Mouse (Mus musculus): Measurements from ENCODE around the gene Gm13285. TPM values are rescaled to one million over a fixed set of nuclear protein-coding genes. Genes with fewer than 3 reads are reported as not detected.
"Not testable (repeated sequence)": the region's sequence is repeated elsewhere in the genome, so short reads cannot be mapped to it uniquely, and the experiment has no call there.

Gm13285 gene
- total and polyA plus RNA-seq, 3 experiments = not detected

DNA sequence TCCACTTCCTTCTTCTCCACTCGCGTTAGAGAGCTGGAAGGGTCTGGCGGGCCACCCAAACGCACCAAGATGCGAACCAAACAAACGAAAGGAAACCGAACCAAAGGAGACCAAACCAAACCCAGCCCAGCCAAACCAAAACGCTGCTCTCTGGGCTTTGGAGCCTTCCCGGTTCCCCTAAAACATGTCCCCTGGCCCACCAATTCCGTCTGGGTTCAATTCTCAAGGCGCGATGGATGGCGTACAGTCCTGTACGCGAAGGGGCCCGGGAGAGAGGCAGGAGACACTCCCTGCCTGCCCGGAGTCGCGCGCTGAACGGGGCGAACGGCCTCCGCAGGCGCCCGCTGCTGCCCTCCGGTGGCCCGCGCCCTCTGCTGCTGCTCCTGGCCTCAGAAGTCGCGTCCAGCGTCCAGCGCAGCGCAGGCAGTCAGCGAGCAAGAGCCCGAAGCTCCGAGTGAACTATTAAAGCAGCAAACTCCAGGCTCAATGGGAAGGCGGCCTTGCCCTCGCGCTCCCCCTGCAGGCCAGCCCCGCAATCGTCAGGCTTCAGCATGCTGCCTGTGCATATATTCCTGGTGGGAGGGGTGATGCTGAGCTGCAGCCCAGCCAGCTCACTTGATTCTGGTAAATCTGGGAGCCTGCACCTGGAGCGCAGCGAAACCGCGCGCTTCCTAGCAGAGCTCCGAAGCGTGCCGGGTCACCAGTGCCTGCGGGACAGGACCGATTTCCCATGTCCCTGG, 5.4 kb upstream of the Gm13285 start, which contains the start of gene Gm13275:
Gm13275 (plus strand) TSS at position 552 of the 740 bp plus-strand sequence.
- peak; percentile 77 for DNase-seq

DNA sequence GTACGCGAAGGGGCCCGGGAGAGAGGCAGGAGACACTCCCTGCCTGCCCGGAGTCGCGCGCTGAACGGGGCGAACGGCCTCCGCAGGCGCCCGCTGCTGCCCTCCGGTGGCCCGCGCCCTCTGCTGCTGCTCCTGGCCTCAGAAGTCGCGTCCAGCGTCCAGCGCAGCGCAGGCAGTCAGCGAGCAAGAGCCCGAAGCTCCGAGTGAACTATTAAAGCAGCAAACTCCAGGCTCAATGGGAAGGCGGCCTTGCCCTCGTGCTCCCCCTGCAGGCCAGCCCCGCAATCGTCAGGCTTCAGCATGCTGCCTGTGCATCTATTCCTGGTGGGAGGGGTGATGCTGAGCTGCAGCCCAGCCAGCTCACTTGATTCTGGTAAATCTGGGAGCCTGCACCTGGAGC, 2.4 kb upstream of the Gm13285 start, which contains the start of gene Gm13279:
Gm13279 (plus strand) TSS at position 301 of the 400 bp plus-strand sequence.
- not testable (repeated sequence) for DNase-seq

DNA sequence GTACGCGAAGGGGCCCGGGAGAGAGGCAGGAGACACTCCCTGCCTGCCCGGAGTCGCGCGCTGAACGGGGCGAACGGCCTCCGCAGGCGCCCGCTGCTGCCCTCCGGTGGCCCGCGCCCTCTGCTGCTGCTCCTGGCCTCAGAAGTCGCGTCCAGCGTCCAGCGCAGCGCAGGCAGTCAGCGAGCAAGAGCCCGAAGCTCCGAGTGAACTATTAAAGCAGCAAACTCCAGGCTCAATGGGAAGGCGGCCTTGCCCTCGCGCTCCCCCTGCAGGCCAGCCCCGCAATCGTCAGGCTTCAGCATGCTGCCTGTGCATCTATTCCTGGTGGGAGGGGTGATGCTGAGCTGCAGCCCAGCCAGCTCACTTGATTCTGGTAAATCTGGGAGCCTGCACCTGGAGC, 3.5 kb downstream of the Gm13285 start, which contains the start of gene Gm13287:
Gm13287 (plus strand) TSS at position 301 of the 400 bp plus-strand sequence.
- DNase-seq = not testable (repeated sequence)

DNA sequence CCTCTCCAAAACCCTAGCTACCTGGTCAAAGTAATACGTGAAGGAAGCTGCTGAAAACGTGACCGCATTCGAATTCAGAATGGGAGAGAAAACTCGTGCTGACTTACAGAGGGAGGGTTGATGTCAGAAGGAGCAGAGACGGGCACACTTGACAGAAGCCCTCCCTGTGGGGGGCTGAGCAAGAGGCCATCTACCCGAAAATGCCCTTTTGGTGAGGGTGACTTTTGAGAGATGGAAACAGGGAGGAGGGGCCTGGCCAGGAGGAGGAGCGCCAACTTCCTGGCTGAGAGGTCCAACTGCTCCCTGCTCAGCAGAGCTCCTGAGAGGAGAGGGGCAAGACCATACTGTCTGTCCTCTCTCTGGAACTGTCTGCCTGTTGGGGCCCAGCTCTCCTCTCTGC, 5.8 kb downstream of the Gm13285 start, which contains the start of gene Gm13288:
Gm13288 (plus strand) TSS at position 301 of the 400 bp plus-strand sequence.
- not testable (repeated sequence) for DNase-seq

DNA sequence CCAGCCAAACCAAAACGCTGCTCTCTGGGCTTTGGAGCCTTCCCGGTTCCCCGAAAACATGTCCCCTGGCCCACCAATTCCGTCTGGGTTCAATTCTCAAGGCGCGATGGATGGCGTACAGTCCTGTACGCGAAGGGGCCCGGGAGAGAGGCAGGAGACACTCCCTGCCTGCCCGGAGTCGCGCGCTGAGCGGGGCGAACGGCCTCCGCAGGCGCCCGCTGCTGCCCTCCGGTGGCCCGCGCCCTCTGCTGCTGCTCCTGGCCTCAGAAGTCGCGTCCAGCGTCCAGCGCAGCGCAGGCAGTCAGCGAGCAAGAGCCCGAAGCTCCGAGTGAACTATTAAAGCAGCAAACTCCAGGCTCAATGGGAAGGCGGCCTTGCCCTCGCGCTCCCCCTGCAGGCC, 6.3 kb downstream of the Gm13285 start:
- DNase-seq = peak; percentile 65

DNA sequence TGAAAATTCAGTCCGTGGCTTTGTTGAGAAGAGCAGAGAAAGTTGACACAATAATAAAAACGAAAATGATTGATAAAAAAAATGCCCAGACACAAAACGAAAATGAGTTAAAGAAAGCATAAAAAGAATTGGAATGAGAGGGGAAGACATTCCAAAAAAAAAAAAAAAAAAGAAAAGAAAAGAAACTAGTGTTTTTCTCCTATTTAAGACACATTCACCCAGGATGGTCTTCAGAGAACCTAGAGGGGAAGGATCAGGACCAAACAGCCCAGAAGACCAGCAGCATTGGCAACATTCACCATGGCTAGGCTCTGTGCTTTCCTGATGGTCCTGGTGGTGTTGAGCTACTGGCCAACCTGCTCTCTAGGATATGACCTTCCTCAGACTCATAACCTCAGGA, 16.5 kb downstream of the Gm13285 start, which contains the start of gene Ifna7:
Ifna7 (plus strand) TSS at position 301 of the 400 bp plus-strand sequence.
- DNase-seq = no peak

DNA sequence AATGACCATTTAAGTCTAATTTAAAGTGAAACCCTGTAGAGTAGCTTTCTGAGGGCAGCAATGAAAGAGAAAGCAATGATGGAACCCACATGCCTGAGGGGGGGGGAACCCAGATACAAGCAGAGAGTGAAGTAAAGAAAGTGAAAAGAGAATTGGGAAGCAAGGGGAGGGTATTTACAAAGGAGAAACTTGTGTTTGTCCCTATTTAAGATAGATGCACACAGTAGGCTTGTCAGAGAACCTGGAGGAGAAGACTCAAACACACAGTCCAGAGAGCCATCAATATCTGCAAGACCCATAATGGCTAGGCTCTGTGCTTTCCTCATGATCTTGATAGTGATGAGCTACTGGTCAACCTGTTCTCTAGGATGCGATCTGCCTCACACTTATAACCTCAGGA, 20.2 kb downstream of the Gm13285 start, which contains the start of gene Ifna11:
Ifna11 (plus strand) TSS at position 301 of the 400 bp plus-strand sequence.
- no peak for DNase-seq

DNA sequence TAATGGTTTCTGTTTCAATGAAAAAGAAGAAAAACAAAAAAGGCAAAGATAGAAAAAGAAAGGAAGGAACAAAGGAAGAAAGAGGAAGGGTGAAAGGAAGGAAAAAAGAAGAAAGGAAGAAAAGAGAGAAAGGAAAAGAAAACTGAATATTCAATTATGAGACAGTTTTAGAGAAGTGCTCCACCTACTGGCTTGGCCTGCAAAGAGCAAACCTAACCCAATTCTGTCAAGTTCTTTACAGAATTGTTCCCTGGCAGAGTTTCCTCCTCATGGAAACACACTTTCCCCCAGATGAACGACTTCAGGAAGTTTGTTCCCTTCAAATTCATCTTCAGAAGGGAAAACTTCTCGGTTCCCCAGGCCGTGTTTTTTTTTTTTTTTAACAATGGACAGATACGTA, 23.5 kb downstream of the Gm13285 start:
- DNase-seq = no peak

DNA sequence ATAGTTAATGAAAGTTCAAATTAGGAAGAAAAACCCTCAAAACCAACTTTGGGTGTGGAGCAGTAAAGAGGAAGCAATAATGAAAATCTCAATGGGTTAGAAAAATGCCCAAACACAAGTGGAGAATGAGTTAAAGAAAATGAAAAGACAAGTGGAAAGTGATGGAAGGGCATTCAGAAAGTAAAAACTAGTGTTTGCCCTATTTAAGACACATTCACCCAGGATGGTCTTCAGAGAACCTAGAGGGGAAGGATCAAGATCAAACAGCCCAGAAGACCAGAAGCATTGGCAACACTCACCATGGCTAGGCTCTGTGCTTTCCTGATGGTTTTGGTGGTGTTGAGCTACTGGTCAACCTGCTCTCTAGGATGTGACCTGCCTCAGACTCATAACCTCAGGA, 27.7 kb downstream of the Gm13285 start, which contains the start of gene Ifna6:
Ifna6 (plus strand) TSS at position 301 of the 400 bp plus-strand sequence.
- DNase-seq = not testable (repeated sequence)

DNA sequence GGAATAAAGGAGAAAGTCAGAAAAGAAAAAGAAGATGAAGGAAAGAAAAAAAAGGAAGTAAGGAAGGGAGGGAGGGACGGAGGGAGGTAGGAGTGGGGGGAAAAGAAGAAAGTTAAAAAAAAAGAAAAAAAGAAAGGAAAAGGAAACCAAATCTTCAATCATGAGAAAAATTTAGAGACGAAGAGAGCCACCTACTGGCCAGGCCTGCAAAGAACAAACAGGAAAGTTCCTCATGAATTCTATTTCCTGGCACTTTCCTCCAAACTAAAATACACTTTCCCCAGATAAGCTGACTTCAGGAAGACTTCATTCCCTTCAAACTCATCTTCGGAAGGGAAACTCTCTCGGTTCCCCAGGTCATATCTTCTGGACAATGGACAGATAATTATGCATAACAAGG, 31.1 kb downstream of the Gm13285 start:
- peak; percentile 5 for DNase-seq

DNA sequence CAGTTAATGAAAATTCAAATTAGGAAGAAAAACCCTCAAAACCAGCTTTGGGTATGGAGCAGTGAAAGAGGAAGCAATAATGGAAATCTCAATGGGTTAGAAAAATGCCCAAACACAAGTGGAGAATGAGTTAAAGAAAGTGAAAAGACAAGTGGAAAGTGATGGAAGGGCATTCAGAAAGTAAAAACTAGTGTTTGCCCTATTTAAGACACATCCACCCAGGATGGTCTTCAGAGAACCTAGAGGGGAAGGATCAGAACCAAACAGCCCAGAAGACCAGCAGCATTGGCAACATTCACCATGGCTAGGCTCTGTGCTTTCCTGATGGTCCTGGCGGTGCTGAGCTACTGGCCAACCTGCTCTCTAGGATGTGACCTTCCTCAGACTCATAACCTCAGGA, 35.8 kb downstream of the Gm13285 start, which contains the start of gene Ifna5:
Ifna5 (plus strand) TSS at position 301 of the 400 bp plus-strand sequence.
- not testable (repeated sequence) for DNase-seq

DNA sequence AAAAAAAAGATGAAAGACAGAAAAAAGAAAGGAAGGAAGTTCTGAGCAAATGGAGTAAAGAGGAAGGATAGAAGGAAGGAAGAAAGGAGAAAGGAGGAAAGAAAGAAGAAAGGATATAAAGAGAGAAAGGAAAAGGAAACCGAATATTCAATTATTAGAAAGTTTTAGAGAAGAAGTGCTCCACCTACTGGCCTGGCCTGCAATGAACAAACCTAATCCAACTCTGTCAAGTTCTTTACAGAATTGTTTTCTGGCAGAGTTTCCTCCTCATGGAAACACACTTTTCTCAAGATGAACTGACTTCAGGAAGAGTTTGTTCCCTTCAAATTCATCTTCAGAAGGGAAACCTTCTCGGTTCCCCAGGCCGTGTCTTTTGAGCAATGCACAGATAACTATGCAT, 39.4 kb downstream of the Gm13285 start:
- no peak for DNase-seq

DNA sequence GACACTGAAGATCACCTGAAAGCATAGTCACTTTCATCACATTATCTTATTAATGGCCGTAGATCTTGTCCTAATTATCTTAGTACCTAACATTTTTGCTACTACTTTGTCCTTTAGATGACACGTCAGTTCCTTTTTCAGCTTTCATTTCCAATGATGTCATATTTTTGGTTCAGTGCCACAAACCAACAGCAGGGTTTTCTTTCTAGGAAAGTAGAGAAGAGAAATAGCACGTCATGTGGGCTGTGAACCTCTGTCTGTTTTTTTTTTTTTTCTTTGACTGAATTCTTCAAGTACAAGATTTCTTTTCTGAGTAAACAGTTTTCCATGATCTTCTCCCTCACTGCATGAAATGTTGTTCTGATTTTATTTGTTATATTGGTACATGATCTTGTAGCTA, 40.6 kb downstream of the Gm13285 start:
- DNase-seq = no peak

DNA sequence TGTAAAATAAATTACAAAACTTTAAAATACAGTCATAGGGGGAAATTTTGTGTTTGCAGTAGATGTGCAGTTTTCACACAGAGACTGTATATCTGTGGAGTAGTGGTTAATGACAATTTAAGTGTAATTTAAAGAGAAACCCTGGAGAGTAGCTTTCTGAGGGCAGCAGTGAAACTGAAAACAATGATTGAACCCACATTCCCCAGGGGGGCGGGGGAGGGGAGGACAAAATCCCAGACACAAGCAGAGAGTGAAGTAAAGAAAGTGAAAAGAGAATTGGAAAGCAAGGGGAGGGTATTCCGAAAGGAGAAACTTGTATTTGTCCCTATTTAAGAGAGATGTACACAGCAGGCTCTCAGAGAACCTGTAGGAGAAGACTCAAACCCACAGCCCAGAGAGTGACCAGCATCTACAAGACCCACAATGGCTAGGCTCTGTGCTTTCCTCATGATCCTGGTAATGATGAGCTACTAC, 42.0 kb downstream of the Gm13285 start, which contains the start of gene Ifna4:
Ifna4 (plus strand) TSS at position 424 of the 474 bp plus-strand sequence.
- DNase-seq = no peak

DNA sequence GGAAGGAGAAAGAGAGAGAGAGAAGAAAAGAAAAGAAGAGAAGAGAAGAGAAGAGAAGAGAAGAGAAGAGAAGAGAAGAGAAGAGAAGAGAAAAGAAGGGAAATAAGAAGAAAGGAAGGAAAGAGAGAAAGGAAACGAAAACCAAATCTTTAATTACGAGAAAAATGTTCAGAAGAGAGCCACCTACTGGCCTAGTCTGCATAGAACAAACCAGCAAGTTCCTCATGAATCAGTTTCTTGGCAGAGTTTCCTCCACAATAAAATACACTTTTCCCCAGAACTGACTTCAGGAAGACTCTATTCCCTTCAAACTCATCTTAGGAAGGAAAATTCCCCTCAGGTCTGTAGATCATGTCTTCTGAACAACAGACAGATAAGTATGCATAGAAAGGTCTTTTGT, 45.9 kb downstream of the Gm13285 start:
- DNase-seq = no peak

DNA sequence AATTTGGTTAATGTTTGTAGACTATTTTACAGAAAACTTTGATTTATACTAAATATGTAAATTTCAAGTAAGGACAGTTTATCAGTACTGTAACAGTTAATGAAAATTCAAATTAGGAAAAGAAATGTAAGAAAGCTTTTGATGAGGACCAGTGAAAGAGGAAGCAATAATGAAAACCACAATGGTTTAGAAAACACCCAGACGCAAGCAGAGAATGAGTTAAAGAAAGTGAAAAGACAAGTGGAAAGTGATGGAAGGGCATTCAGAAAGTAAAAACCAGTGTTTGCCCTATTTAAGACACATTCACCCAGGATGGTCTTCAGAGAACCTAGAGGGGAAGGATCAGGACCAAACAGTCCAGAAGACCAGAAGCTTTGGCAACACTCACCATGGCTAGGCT, 50.2 kb downstream of the Gm13285 start, which contains the start of gene Ifna1:
Ifna1 (plus strand) TSS at position 390 of the 400 bp plus-strand sequence.
- DNase-seq = no peak

Other genes starting within 250 kb of the Gm13285 start
Only the 30 nearest of the 31 such genes appear.
- gene Ifna14, start 227.9 kb upstream of the Gm13285 start, total RNA-seq (2021) = not detected
- not detected in 2 replicates for gene Ifna14, start 227.9 kb upstream of the Gm13285 start, polyA plus RNA-seq (2012; rRNA removed)
- not detected for gene Ifna9, start 207.3 kb upstream of the Gm13285 start, total RNA-seq (2021)
- gene Ifna9, start 207.3 kb upstream of the Gm13285 start, polyA plus RNA-seq (2012; rRNA removed) = 0.22 TPM in 1 of 2 replicates, not detected in the other
- not detected for gene Ifna12, start 196.3 kb upstream of the Gm13285 start, total RNA-seq (2021)
- not detected in 2 replicates for gene Ifna12, start 196.3 kb upstream of the Gm13285 start, polyA plus RNA-seq (2012; rRNA removed)
- not detected for gene C87499, start 165.3 kb upstream of the Gm13285 start, total RNA-seq (2021)
- gene C87499, start 165.3 kb upstream of the Gm13285 start, polyA plus RNA-seq (2012; rRNA removed) = not detected in 2 replicates
- gene Ifna13, start 155.2 kb upstream of the Gm13285 start, total RNA-seq (2021) = not detected
- not detected in 2 replicates for gene Ifna13, start 155.2 kb upstream of the Gm13285 start, polyA plus RNA-seq (2012; rRNA removed)
- gene Ifna16, start 122.7 kb upstream of the Gm13285 start, total RNA-seq (2021) = not detected
- gene Ifna16, start 122.7 kb upstream of the Gm13285 start, polyA plus RNA-seq (2012; rRNA removed) = not detected in 2 replicates
- gene Ifna2, start 115.8 kb upstream of the Gm13285 start, total RNA-seq (2021) = not detected
- gene Ifna2, start 115.8 kb upstream of the Gm13285 start, polyA plus RNA-seq (2012; rRNA removed) = not detected in 2 replicates
- gene Ifnab, start 108.3 kb upstream of the Gm13285 start, total RNA-seq (2021) = not detected
- not detected in 2 replicates for gene Ifnab, start 108.3 kb upstream of the Gm13285 start, polyA plus RNA-seq (2012; rRNA removed)
- gene Gm26566, start 77.9 kb upstream of the Gm13285 start, total RNA-seq (2021) = under 1 TPM in 1 of 2 experiments, not detected in 1; 0.38 TPM
- gene Gm26566, start 77.9 kb upstream of the Gm13285 start, polyA plus RNA-seq (2012; rRNA removed) = 0.76 and 1.0 TPM in 2 replicates
- 10 to 100 TPM; 70.8 to 79.3 TPM for gene Klhl9, start 77.2 kb upstream of the Gm13285 start, total RNA-seq (2021)
- 22.2 and 29.6 TPM in 2 replicates for gene Klhl9, start 77.2 kb upstream of the Gm13285 start, polyA plus RNA-seq (2012; rRNA removed)
- gene Gm13271, start 44.8 kb upstream of the Gm13285 start, total RNA-seq (2021) = not detected
- gene Gm13271, start 44.8 kb upstream of the Gm13285 start, polyA plus RNA-seq (2012; rRNA removed) = not detected in 2 replicates
- gene Gm13283, start 39.5 kb upstream of the Gm13285 start, total RNA-seq (2021) = not detected
- gene Gm13283, start 39.5 kb upstream of the Gm13285 start, polyA plus RNA-seq (2012; rRNA removed) = not detected in 2 replicates
- not detected for gene Gm13290, start 25.8 kb upstream of the Gm13285 start, total RNA-seq (2021)
- gene Gm13290, start 25.8 kb upstream of the Gm13285 start, polyA plus RNA-seq (2012; rRNA removed) = not detected in 2 replicates
- not detected for gene Gm13289, start 22.7 kb upstream of the Gm13285 start, total RNA-seq (2021)
- not detected in 2 replicates for gene Gm13289, start 22.7 kb upstream of the Gm13285 start, polyA plus RNA-seq (2012; rRNA removed)
- gene Gm13272, start 19.8 kb upstream of the Gm13285 start, total RNA-seq (2021) = not detected
- not detected in 2 replicates for gene Gm13272, start 19.8 kb upstream of the Gm13285 start, polyA plus RNA-seq (2012; rRNA removed)
- gene Ifnz, start 17.5 kb upstream of the Gm13285 start, total RNA-seq (2021) = not detected
- not detected in 2 replicates for gene Ifnz, start 17.5 kb upstream of the Gm13285 start, polyA plus RNA-seq (2012; rRNA removed)
- not detected for gene Gm13276, start 14.0 kb upstream of the Gm13285 start, total RNA-seq (2021)
- gene Gm13276, start 14.0 kb upstream of the Gm13285 start, polyA plus RNA-seq (2012; rRNA removed) = not detected in 2 replicates
- not detected for gene Gm13277, start 11.0 kb upstream of the Gm13285 start, total RNA-seq (2021)
- not detected in 2 replicates for gene Gm13277, start 11.0 kb upstream of the Gm13285 start, polyA plus RNA-seq (2012; rRNA removed)
- not detected for gene Gm13278, start 8.1 kb upstream of the Gm13285 start, total RNA-seq (2021)
- not detected in 2 replicates for gene Gm13278, start 8.1 kb upstream of the Gm13285 start, polyA plus RNA-seq (2012; rRNA removed)
- gene Gm13275, start 5.2 kb upstream of the Gm13285 start, total RNA-seq (2021) = not detected
- 0.22 TPM in 1 of 2 replicates, not detected in the other for gene Gm13275, start 5.2 kb upstream of the Gm13285 start, polyA plus RNA-seq (2012; rRNA removed)
- gene Gm13279, start 2.3 kb upstream of the Gm13285 start, total RNA-seq (2021) = not detected
- gene Gm13279, start 2.3 kb upstream of the Gm13285 start, polyA plus RNA-seq (2012; rRNA removed) = not detected in 2 replicates
- not detected for gene Gm13287, start 3.6 kb downstream of the Gm13285 start, total RNA-seq (2021)
- gene Gm13287, start 3.6 kb downstream of the Gm13285 start, polyA plus RNA-seq (2012; rRNA removed) = 0.22 TPM in 1 of 2 replicates, not detected in the other
- not detected for gene Gm13288, start 5.9 kb downstream of the Gm13285 start, total RNA-seq (2021)
- gene Gm13288, start 5.9 kb downstream of the Gm13285 start, polyA plus RNA-seq (2012; rRNA removed) = not detected in 2 replicates
- gene Ifna7, start 16.6 kb downstream of the Gm13285 start, total RNA-seq (2021) = not detected
- gene Ifna7, start 16.6 kb downstream of the Gm13285 start, polyA plus RNA-seq (2012; rRNA removed) = not detected in 2 replicates
- gene Ifna11, start 20.3 kb downstream of the Gm13285 start, total RNA-seq (2021) = not detected
- gene Ifna11, start 20.3 kb downstream of the Gm13285 start, polyA plus RNA-seq (2012; rRNA removed) = not detected in 2 replicates
- gene Ifna6, start 27.8 kb downstream of the Gm13285 start, total RNA-seq (2021) = not detected
- not detected in 2 replicates for gene Ifna6, start 27.8 kb downstream of the Gm13285 start, polyA plus RNA-seq (2012; rRNA removed)
- gene Ifna5, start 35.9 kb downstream of the Gm13285 start, total RNA-seq (2021) = not detected
- gene Ifna5, start 35.9 kb downstream of the Gm13285 start, polyA plus RNA-seq (2012; rRNA removed) = not detected in 2 replicates
- gene Ifna4, start 42.2 kb downstream of the Gm13285 start, total RNA-seq (2021) = not detected
- gene Ifna4, start 42.2 kb downstream of the Gm13285 start, polyA plus RNA-seq (2012; rRNA removed) = not detected in 2 replicates
- gene Ifna1, start 50.4 kb downstream of the Gm13285 start, total RNA-seq (2021) = not detected
- gene Ifna1, start 50.4 kb downstream of the Gm13285 start, polyA plus RNA-seq (2012; rRNA removed) = not detected in 2 replicates
- gene Ifne, start 80.5 kb downstream of the Gm13285 start, total RNA-seq (2021) = not detected
- gene Ifne, start 80.5 kb downstream of the Gm13285 start, polyA plus RNA-seq (2012; rRNA removed) = not detected in 2 replicates

Measured in adrenal gland, adult 2 months (tissue).